Mouse (Mus musculus): Measurements from ENCODE around the gene Klhdc4.

Klhdc4 gene

GRCm38 (mm10) chr8:121751407-121751806 is 78.0 kb downstream of the Klhdc4 start:
- DNase-seq (ENCODE audit: low spot score), result no peak

GRCm38 (mm10) chr8:121750512-121750911 is 78.9 kb downstream of the Klhdc4 start:
- no peak for DNase-seq (ENCODE audit: low spot score)

GRCm38 (mm10) chr8:121749501-121749900 is 79.9 kb downstream of the Klhdc4 start:
- no peak for DNase-seq (ENCODE audit: low spot score)

Data from ovary, adult 18-20 months (tissue).